Mouse (Mus musculus) neural tube, embryonic 14.5 days (tissue): ENCODE data around the gene Chsy1. TPM values are rescaled to one million over a fixed set of nuclear protein-coding genes. Genes with fewer than 3 reads are reported as not detected.

Source experiments
- ATAC-seq: fragments of 200-750 bp; cut with Nextera tagmentation; 2 replicates; pipeline ENCODE4 v1.8.0; 2017; ENCODE audit warnings: low read depth, mild to moderate bottlenecking, moderate TSS enrichment, moderate library complexity
- H3K27ac ChIP-seq: fragments of 300-500 bp; sonication (generic); 2 replicates; pipeline ENCODE4 v1.5.1; 2014; ENCODE audit warnings: low read depth, mild to moderate bottlenecking, control low read depth, low read length, moderate library complexity, mixed read lengths
- H3K27me3 ChIP-seq: fragments of 300-500 bp; sonication (generic); 2 replicates; pipeline ENCODE4 v1.6.1; 2014; ENCODE audit warnings: low read length; ENCODE audit not compliant: control insufficient read depth, insufficient read depth
- H3K36me3 ChIP-seq: fragments of 300-500 bp; sonication (generic); 2 replicates; pipeline ENCODE4 v1.6.1; 2014; ENCODE audit warnings: low read length, mixed read lengths; ENCODE audit not compliant: control insufficient read depth, insufficient read depth
- H3K4me1 ChIP-seq: fragments of 300-500 bp; sonication (generic); 2 replicates; pipeline ENCODE4 v1.6.1; 2014; ENCODE audit warnings: low read length; ENCODE audit not compliant: control insufficient read depth, insufficient read depth
- H3K4me2 ChIP-seq: fragments of 300-500 bp; sonication (generic); 2 replicates; pipeline ENCODE4 v1.6.1; 2014; ENCODE audit warnings: mild to moderate bottlenecking, low read depth, low read length, control low read depth
- H3K4me3 ChIP-seq: fragments of 300-500 bp; sonication (generic); 2 replicates; pipeline ENCODE4 v1.5.1; 2014; ENCODE audit warnings: low read depth, low read length, control low read depth, mixed read lengths
- H3K9ac ChIP-seq: fragments of 300-500 bp; sonication (generic); replicated peaks from 2 replicates; pipeline ENCODE4 v1.6.1; 2014; ENCODE audit warnings: low read depth, mild to moderate bottlenecking, control low read depth, low read length, mixed read lengths
- H3K9me3 ChIP-seq: fragments of 300-500 bp; sonication (generic); 2 replicates; pipeline ENCODE4 v1.6.1; 2016; ENCODE audit warnings: low read length; ENCODE audit not compliant: control insufficient read depth
- WGBS: fragments of 180-500 bp; shearing (Covaris S2); extraction: QIAGEN DNeasy Blood & Tissue Kit; methylation state at CpG from one replicate; pipeline ENCODE4 v1.1.7; 2014; 5-methylcytosine and 5-hydroxymethylcytosine counted together
- polyA plus RNA-seq: library from polyadenylated mRNA; unstranded; fragments of >200 nt; fragmentation: Nextera tagmentation; extraction: Ambion mirVana; gene quantifications from 2 replicates; pipeline ENCODE4 v1.2.1, GENCODE M21; 2014

The Chsy1 gene
- polyA plus RNA-seq, 1 experiment from 2014 or later = 16.4 TPM

GRCm38 (mm10) chr7:66128857-66129256 is 19.5 kb downstream of the Chsy1 start:
- H3K9me3 ChIP-seq = no peaks in the 10 kb centered on the region
- peaks cover 15% of the 10 kb centered on the region; the same call in 1 of the 2 replicates for H3K4me1 ChIP-seq
- H3K36me3 ChIP-seq = peaks cover 13% of the 10 kb centered on the region; the same call in 1 of the 2 replicates
- H3K4me3 ChIP-seq = no peak overlapping the region
- H3K4me2 ChIP-seq = no peak overlapping the region
- H3K27me3 ChIP-seq = no peaks in the 10 kb centered on the region
- H3K27ac ChIP-seq = no peak overlapping the region
- ATAC-seq = no peak
- WGBS = 44% methylated on average over 3 of the region's 3 CpGs
- no peak overlapping the region for H3K9ac ChIP-seq

GRCm38 (mm10) chr7:66130296-66130695 is 21.0 kb downstream of the Chsy1 start:
- Histone ChIP-seq H3K9me3 (no peaks in the 10 kb centered on the region), H3K4me1 (peaks cover 16% of the 10 kb centered on the region; the same call in 1 of the 2 replicates), H3K4me2 (no peak overlapping the region), H3K27me3 (no peaks in the 10 kb centered on the region), H3K36me3 (peaks cover 11% of the 10 kb centered on the region; the same call in 1 of the 2 replicates), H3K9ac (no peak overlapping the region), H3K27ac (no peak overlapping the region), H3K4me3 (no peak overlapping the region)
- 75% methylated on average over 2 of the region's 2 CpGs for WGBS
- no peak for ATAC-seq

GRCm38 (mm10) chr7:66131776-66132421 is 22.6 kb downstream of the Chsy1 start:
- Histone ChIP-seq H3K4me2 (no peak overlapping the region), H3K4me1 (peaks cover 19% of the 10 kb centered on the region; the same call in 1 of the 2 replicates), H3K4me3 (no peak overlapping the region)

GRCm38 (mm10) chr7:66134154-66134553 is 24.8 kb downstream of the Chsy1 start:
- Histone ChIP-seq H3K4me3 (no peak overlapping the region), H3K27ac (no peak overlapping the region), H3K36me3 (no peaks in the 10 kb centered on the region), H3K9me3 (no peaks in the 10 kb centered on the region), H3K9ac (no peak overlapping the region), H3K4me1 (0 out of 2 replicates have a peak, but pooled peaks cover 9% of the 10 kb centered on the region), H3K27me3 (no peaks in the 10 kb centered on the region), H3K4me2 (no peak overlapping the region)
- ATAC-seq = no peak
- WGBS = 94% methylated on average over 3 of the region's 3 CpGs

More at GRCm38 (mm10) chr7:66131776-66132421, 22.6 kb downstream of the Chsy1 start:
- no peaks in the 10 kb centered on the region for H3K36me3 ChIP-seq
- H3K27me3 ChIP-seq = no peaks in the 10 kb centered on the region
- WGBS = 96% methylated on average over 4 of the region's 4 CpGs
- no peak for ATAC-seq
- no peak overlapping the region for H3K9ac ChIP-seq
- no peak overlapping the region for H3K27ac ChIP-seq
- no peaks in the 10 kb centered on the region for H3K9me3 ChIP-seq

- no peak overlapping the region for H3K27ac ChIP-seq
- no peak overlapping the region for H3K4me3 ChIP-seq
- H3K27me3 ChIP-seq = no peaks in the 10 kb centered on the region
- no peak overlapping the region for H3K4me2 ChIP-seq
- H3K9ac ChIP-seq = no peak overlapping the region
- H3K36me3 ChIP-seq = no peaks in the 10 kb centered on the region
- no peak for ATAC-seq
- H3K4me1 ChIP-seq = peaks cover 15% of the 10 kb centered on the region; the same call in 1 of the 2 replicates
- no peaks in the 10 kb centered on the region for H3K9me3 ChIP-seq
- WGBS = 85% methylated on average over 3 of the region's 3 CpGs
Measured at GRCm38 (mm10) chr7:66135644-66136043, 26.3 kb downstream of the Chsy1 start.

- Histone ChIP-seq H3K4me1 (peaks cover 20% of the 10 kb centered on the region; the same call in 1 of the 2 replicates), H3K4me2 (no peak overlapping the region), H3K27ac (no peak overlapping the region), H3K9me3 (no peaks in the 10 kb centered on the region), H3K27me3 (no peaks in the 10 kb centered on the region), H3K4me3 (no peak overlapping the region), H3K36me3 (no peaks in the 10 kb centered on the region), H3K9ac (no peak overlapping the region)
- ATAC-seq = peak; percentile 51
Measured at GRCm38 (mm10) chr7:66136187-66136586, 26.9 kb downstream of the Chsy1 start.

GRCm38 (mm10) chr7:66137309-66137708 is 28.0 kb downstream of the Chsy1 start:
- no peaks in the 10 kb centered on the region for H3K36me3 ChIP-seq
- no peak for ATAC-seq
- H3K27me3 ChIP-seq = no peaks in the 10 kb centered on the region
- H3K4me3 ChIP-seq = no peak overlapping the region
- H3K4me2 ChIP-seq = no peak overlapping the region
- H3K27ac ChIP-seq = no peak overlapping the region
- peaks cover 21% of the 10 kb centered on the region; the same call in 1 of the 2 replicates for H3K4me1 ChIP-seq
- 90% methylated on average over 4 of the region's 4 CpGs for WGBS
- H3K9ac ChIP-seq = no peak overlapping the region
- H3K9me3 ChIP-seq = no peaks in the 10 kb centered on the region

GRCm38 (mm10) chr7:66138301-66138700 is 29.0 kb downstream of the Chsy1 start:
- ATAC-seq = no peak
- no peaks in the 10 kb centered on the region for H3K36me3 ChIP-seq
- 35% methylated on average over 4 of the region's 4 CpGs for WGBS
- H3K4me1 ChIP-seq = peaks cover 24% of the 10 kb centered on the region; the same call in 1 of the 2 replicates
- H3K4me2 ChIP-seq = no peak overlapping the region
- no peaks in the 10 kb centered on the region for H3K9me3 ChIP-seq
- no peak overlapping the region for H3K27ac ChIP-seq
- no peak overlapping the region for H3K9ac ChIP-seq
- no peaks in the 10 kb centered on the region for H3K27me3 ChIP-seq
- H3K4me3 ChIP-seq = no peak overlapping the region

GRCm38 (mm10) chr7:66138878-66139277 is 29.6 kb downstream of the Chsy1 start:
- Histone ChIP-seq H3K27ac (no peak overlapping the region), H3K9ac (no peak overlapping the region), H3K36me3 (no peaks in the 10 kb centered on the region), H3K4me3 (no peak overlapping the region), H3K9me3 (no peaks in the 10 kb centered on the region), H3K4me1 (peaks cover 24% of the 10 kb centered on the region; the same call in 1 of the 2 replicates), H3K4me2 (no peak overlapping the region), H3K27me3 (no peaks in the 10 kb centered on the region)
- 89% methylated on average over 5 of the region's 5 CpGs for WGBS
- no peak for ATAC-seq
